Mouse (Mus musculus): ENCODE results near the gene Dnah7b.
"Not testable (repeated sequence)": the region's sequence is repeated elsewhere in the genome, so short reads cannot be mapped to it uniquely, and the experiment has no call there.

The Dnah7b gene

DNA sequence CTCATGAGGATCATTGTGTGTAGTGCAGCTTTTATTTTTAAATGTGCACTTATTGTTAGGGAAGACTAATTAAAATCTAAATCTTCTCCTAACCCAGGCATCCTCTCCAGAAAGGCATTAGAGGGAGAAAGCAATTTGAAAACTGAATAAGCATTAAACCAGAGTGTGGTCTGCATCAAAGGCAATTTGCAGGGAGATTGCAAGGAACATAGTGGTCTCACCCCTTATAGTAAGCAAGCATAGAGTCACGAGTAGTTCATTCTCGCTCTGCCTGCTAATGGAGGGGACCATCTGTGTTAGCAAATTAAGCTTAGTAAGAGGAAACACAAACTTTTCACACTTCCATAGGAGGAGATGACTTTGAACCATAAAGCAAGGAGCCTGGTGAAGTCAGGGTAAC, 228.3 kb downstream of the Dnah7b start:
- not testable (repeated sequence) for DNase-seq (ENCODE audit: low spot score in 2 of 2)

DNA sequence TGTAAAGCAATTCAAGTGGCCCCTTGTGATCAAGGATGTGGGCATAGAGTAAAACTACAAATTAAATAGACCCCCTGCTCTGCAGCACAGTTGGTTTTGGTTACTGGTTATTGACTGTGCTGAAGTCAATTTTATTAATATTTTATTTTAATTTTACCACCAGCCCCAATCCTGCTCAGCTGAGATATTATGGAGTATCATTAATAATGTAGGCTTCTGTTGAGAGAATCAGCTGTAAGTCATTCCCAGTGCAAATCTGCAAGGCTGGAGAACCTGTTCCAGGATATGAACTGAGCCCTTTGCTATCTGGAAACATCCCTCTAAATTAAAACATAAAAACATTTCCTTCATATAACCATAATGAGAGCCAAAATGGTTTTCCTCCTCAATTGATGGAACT, 259.8 kb downstream of the Dnah7b start:
- DNase-seq (ENCODE audit: low spot score in 2 of 2), result not testable (repeated sequence)

DNA sequence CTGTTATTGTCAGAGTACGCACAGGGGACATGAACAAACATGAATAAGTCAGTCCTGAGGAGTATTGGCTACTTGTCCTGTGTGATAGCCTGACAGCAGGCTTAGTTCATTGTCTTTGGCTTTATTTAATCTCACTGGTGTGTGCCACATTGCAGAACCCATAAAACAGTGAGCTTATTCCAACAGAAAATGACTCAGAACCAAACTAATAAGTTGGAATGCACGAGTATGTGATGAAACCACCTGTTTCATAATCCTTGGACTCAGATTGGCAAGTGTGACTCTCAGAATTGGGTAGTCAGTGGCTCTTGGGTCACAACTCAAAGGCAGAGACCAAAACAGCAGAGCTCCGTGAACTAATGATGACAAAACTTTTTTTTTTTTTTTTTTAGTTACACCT, 279.2 kb downstream of the Dnah7b start:
- not testable (repeated sequence) for DNase-seq (ENCODE audit: low spot score in 2 of 2)

DNA sequence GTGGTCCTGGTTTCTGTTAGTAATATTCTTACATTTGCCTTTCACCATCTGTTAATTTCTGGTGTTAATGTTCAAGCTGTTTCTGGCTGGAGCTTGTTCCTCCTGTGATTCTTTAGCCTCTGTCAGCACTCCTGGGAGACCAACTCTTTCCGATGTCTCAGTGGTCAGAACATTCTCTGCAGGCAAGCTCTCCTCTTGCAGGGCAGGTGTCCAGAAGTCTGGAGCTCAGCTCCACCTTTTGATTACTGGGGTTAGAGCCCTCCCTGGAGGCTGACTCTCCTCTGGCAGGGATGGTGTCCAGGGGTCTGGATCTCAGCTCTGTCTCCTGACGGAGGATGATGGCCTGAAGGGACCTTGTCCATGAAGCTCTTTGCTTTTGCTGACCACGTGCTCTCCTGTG, 314.5 kb downstream of the Dnah7b start:
- not testable (repeated sequence) for DNase-seq (ENCODE audit: low spot score in 2 of 2)

DNA sequence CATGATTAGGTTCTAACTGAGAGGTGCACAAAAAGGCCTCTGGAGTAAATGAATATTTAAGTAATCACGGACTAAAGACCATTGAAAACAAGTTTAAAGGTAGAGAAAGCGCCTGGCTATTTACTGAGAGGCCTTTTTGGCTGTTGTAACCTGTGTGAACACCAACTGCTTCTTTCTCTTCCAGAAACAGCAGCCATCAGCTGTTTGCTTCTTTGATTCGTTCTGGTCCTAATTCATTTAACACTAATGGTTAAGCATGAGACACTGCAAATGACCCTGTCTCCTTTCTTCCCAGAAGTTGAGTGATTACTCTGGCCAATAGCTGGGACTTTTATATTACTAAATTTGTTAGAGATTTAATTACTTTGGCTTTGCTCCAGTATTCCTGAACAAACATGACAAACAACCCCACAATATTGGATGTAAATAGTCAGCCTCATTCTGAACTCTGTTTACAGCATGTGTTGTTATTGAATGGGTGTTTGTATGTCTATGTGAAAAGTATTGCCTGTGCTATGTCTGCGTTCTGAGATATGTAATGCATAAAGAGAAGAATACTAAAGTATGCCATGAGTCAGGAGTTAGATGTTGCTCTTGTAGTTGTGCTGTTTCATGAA, 328.7 kb downstream of the Dnah7b start:
- not testable (repeated sequence) for DNase-seq (ENCODE audit: low spot score in 2 of 2)

DNA sequence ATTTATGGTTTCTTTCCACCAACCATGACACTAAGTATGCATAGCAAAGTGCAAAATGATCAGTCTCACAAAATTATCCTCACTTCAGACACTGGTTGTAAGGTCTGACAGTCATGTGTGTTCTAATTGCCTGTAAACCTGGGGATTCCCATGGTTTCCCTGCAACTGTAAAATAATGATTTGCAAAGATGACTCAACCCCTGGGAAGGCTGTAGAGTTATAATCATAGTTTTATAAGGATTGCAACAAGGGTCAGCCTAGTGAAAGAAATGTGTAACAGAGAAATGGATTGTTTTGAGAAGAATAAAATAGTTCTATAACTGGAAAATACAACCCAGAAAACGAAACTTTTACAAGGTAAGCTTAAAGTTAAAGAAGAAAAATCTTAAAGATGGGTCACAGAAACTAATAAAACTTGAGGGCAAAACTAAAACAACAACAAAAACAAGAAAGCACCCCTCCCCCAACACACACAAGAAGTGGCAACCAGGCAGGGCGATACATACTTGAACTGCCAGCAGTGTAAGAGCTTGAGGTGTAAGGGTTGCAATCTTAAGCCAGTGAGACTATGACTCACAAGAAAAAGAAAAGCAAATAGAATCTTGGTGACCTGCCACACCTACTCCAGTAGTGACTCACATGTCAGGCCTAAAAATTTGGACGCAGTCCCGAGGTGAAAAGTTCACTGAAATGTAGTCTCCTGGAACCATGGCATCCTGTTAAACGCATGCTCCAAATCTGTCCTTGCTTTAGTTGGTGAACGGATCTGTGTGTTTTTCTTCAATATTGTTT, 342.4 kb downstream of the Dnah7b start:
- no peak for DNase-seq (ENCODE audit: low spot score in 2 of 2)

DNA sequence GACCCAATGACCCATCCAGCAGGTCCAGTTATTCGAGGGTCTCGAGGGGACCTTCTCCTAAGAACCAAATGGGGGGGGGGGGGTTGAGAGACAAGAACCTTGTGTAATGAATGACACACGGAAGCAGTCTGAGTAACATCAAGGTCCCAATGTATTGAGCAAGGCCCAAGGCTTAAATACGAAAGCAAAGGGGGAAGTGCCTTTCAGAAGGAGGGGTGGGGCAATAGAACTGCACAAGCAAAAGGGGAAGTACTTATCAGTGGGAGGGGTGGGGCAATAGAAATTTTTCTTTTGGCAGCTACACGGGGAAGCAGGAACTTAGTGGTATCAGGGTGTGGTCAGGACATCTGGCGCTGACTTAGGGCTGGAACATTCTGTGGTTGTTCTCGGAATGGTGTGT, 348.7 kb downstream of the Dnah7b start:
- not testable (repeated sequence) for DNase-seq (ENCODE audit: low spot score in 2 of 2)

DNA sequence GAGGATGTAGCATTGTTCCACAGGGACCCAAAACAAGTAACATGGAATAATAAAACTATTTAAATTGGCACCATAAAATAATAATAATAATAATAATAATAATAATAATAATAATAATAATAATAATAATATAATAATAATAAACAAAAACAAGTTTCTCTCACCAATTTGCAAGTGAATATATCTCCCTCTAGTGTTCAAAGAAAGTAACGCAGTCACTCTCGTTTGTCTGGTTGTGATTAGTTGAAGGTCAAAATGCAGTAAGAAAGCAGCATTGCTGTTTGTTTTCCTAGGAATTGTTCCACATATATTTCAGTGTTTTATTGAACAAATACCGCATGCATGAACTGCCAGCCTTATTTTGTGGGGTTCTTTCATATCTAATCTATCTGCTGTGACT, 350.8 kb downstream of the Dnah7b start:
- DNase-seq (ENCODE audit: low spot score in 2 of 2), result not testable (repeated sequence)

DNA sequence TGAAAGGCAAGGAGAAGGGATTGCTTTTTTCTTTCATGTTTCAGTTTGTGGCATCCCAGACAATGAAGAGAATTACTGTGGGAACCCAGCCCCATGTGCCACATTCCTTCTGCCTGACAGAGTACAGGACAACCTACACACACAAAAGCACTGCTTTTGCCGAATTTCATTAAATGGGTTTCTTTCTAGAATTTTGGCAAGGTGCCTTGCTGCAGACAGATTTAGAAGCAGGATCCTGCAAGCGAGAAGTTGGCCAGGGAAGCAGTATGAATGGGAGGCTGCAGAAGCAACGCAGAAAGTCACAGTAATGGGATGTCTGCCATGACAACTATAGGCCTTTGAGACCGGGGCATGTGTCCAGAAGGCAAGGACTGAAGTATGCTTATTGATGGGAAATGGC, 352.9 kb downstream of the Dnah7b start:
- DNase-seq (ENCODE audit: low spot score in 2 of 2), result peak; percentile 11 to 19
